Mouse (Mus musculus) midbrain, embryonic 15.5 days (tissue): Measurements from ENCODE around the gene Nkx1-2. TPM values are rescaled to one million over a fixed set of nuclear protein-coding genes. Genes with fewer than 3 reads are reported as not detected.

Experiments
- ATAC-seq: fragments of 200-750 bp; cut with Nextera tagmentation; replicated peaks from 2 replicates; pipeline ENCODE4 v1.8.0; 2017; ENCODE audit warnings: moderate TSS enrichment
- H3K27ac ChIP-seq: fragments of 300-500 bp; sonication (generic); 2 replicates; pipeline ENCODE4 v1.5.1; 2015; ENCODE audit warnings: mild to moderate bottlenecking, inconsistent platforms
- H3K27me3 ChIP-seq: fragments of 300-500 bp; sonication (generic); replicated peaks from 2 replicates; pipeline ENCODE4 v1.6.1; 2015; ENCODE audit warnings: inconsistent platforms
- H3K36me3 ChIP-seq: fragments of 300-500 bp; sonication (generic); replicated peaks from 2 replicates; pipeline ENCODE4 v1.6.1; 2015; ENCODE audit warnings: inconsistent platforms
- H3K4me1 ChIP-seq: fragments of 300-500 bp; sonication (generic); 2 replicates; pipeline ENCODE4 v1.6.1; 2015; ENCODE audit warnings: inconsistent platforms
- H3K4me2 ChIP-seq: fragments of 300-500 bp; sonication (generic); 2 replicates; pipeline ENCODE4 v1.6.1; 2015; ENCODE audit warnings: inconsistent platforms, mild to moderate bottlenecking, moderate library complexity
- H3K4me3 ChIP-seq: fragments of 300-500 bp; sonication (generic); 2 replicates; pipeline ENCODE4 v1.5.1; 2015; ENCODE audit warnings: mild to moderate bottlenecking, inconsistent platforms
- H3K9ac ChIP-seq: fragments of 300-500 bp; sonication (generic); 2 replicates; pipeline ENCODE4 v1.6.1; 2015; ENCODE audit warnings: mild to moderate bottlenecking, inconsistent platforms
- H3K9me3 ChIP-seq: fragments of 300-500 bp; sonication (generic); 2 replicates; pipeline ENCODE4 v1.6.1; 2016; ENCODE audit warnings: inconsistent platforms
- WGBS: fragments of 180-500 bp; shearing (Covaris S2); methylation state at CpG from one replicate; pipeline ENCODE4 v1.1.7; 2015; ENCODE audit warnings: mixed read lengths; 5-methylcytosine and 5-hydroxymethylcytosine counted together
- polyA plus RNA-seq: library from polyadenylated mRNA; unstranded; fragments of >200 nt; fragmentation: Nextera tagmentation; extraction: Ambion mirVana; gene quantifications from 2 replicates; pipeline ENCODE4 v1.2.1, GENCODE M21; 2015

Gene Nkx1-2
- polyA plus RNA-seq, 1 experiment from 2014 or later, result 1.2 TPM

DNA sequence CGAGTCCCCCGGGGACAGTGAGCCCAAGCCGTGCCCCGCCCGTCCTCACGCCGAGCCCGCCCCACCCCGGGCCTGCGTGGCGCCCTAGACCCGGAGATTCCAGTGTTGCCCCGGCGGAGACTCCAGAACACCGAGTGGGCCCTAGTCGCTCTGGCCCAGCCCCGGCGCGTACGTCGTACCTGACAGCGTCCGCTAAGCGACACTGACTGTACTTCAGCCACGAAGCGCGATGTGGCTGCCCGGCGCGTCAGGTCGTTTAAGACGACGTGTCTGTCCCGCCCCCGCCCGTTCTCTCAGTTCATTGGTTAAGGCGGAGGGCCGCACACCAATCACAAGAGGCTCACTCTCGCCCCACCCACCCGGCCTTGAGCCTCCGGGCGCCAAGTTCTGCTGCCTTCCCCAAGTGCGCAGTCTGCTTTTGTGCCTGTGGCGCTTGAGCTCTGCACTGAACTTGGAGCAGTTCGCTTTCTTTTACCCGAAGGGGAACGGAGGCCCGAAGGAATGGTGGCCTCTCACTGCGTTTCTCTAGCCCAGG lies 23.3 kb downstream of the Nkx1-2 start, which contains the start of gene Oat:
Gene Oat, minus strand, starts transcription at position 283 of the 535 bp plus-strand sequence.
- Histone ChIP-seq H3K27me3 (no peaks in the 10 kb centered on the region), H3K4me3 (peak within 1 kb of the TSS; percentile 83), H3K4me2 (peak within 1 kb of the TSS; percentile 82), H3K36me3 (no peaks in the 10 kb centered on the region), H3K4me1 (peaks cover 11% of the 10 kb centered on the region), H3K27ac (peak within 1 kb of the TSS; percentile 84), H3K9me3 (no peaks in the 10 kb centered on the region), H3K9ac (peak within 1 kb of the TSS; percentile 59)
- WGBS, result under 1% methylated on average over 48 of the region's 49 CpGs
- peak; percentile 98 for ATAC-seq

DNA sequence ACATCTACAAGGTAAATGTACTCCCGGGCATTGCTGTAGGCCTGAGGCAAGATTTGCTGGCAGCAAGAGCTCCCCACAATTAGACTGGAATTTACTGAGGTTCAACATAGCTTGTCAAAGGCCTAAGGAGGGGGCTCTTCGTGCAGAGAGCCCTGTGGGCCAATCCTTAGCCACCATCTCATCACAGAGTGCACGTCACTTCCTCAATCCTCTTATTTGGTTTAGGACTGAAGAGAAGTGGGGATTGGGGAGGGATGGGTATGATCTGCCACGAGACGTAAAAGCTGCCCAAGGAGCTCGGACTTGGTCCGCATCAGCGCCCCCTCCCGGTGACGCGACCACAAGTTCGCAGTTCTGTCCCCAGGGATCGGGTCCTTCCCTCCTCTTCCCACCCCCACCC lies 23.8 kb downstream of the Nkx1-2 start:
- peaks cover 11% of the 10 kb centered on the region for H3K4me1 ChIP-seq
- peak overlapping the region; percentile 82 for H3K4me2 ChIP-seq
- no peaks in the 10 kb centered on the region for H3K9me3 ChIP-seq
- H3K4me3 ChIP-seq, result peak overlapping the region; percentile 83
- H3K27me3 ChIP-seq, result no peaks in the 10 kb centered on the region
- ATAC-seq, result peak; percentile 94
- peak overlapping the region; percentile 59; the same call in 1 of the 2 replicates for H3K9ac ChIP-seq
- WGBS, result under 1% methylated on average over 13 of the region's 13 CpGs
- H3K36me3 ChIP-seq, result no peaks in the 10 kb centered on the region
- peak overlapping the region; percentile 84 for H3K27ac ChIP-seq

DNA sequence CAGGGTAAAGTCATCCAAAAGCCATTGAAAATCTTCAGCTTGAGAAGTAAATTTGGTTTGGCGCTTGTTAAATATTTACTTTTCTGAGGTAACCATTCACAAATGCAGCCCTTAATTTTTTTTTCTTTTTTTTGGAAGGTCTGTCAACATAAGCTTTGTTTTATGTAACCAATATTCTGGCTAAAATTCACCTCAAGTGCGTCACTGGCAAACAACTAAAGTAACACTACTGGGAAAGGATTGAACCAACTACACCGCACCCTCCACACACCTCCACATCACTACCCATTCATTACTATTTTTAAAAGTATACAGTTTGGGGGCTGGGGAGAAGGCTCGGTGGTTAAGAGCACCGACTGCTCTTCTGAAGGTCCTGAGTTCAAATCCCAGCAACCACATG lies 24.8 kb downstream of the Nkx1-2 start:
- H3K9ac ChIP-seq, result no peak overlapping the region
- no peak overlapping the region for H3K27ac ChIP-seq
- whole genome bisulfite sequencing, result 90% methylated on average over 5 of the region's 5 CpGs
- no peaks in the 10 kb centered on the region for H3K9me3 ChIP-seq
- ATAC-seq, result no peak
- peaks cover 11% of the 10 kb centered on the region for H3K4me1 ChIP-seq
- H3K4me2 ChIP-seq, result no peak overlapping the region
- no peaks in the 10 kb centered on the region for H3K27me3 ChIP-seq
- no peaks in the 10 kb centered on the region for H3K36me3 ChIP-seq
- no peak overlapping the region for H3K4me3 ChIP-seq

DNA sequence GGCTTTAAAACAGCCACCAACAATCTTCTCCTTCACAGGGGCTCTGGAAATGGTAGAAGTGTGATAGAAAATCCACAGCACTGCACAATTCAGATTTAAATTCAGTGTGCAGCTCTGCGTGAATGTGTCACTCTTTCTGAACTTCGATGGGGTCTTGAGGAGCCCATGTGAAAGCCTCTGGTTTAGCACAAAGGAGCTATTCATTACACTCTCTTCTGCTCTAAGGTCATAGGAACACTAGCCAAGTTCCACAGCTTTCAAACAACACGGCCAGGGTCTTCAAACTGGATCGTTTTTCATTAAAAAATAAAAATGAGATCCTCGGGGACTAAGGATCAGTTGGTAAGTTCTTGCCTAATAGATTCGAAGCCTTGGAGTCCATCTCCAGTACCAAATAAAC lies 26.2 kb downstream of the Nkx1-2 start:
- 41% methylated on average over 6 of the region's 6 CpGs for WGBS
- no peak overlapping the region for H3K4me2 ChIP-seq
- H3K27me3 ChIP-seq, result no peaks in the 10 kb centered on the region
- no peak overlapping the region for H3K4me3 ChIP-seq
- H3K9me3 ChIP-seq, result no peaks in the 10 kb centered on the region
- H3K9ac ChIP-seq, result no peak overlapping the region
- no peaks in the 10 kb centered on the region for H3K36me3 ChIP-seq
- no peak for ATAC-seq
- peaks cover 11% of the 10 kb centered on the region for H3K4me1 ChIP-seq
- no peak overlapping the region for H3K27ac ChIP-seq

DNA sequence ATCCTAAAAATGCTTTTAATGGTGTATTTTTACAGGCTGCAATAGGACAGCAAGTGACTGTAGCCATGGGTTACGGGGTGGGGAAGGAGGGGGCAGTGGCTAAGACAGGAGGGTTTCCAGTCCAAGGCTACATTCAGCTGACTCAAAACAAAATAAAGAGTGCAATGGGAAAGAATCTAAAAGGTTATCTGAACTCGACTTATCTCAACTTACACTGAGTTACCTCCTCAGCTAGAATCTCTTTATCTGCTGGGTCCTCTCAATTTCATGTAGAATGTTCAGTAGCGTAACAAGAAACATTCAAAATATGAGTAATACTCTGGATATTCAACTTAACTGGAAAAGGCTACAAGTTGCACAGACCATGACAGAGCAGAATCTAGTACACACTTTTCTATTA lies 26.7 kb downstream of the Nkx1-2 start:
- H3K27ac ChIP-seq, result no peak overlapping the region
- WGBS, result 78% methylated on average over 3 of the region's 3 CpGs
- no peak overlapping the region for H3K4me2 ChIP-seq
- no peaks in the 10 kb centered on the region for H3K9me3 ChIP-seq
- H3K9ac ChIP-seq, result no peak overlapping the region
- no peaks in the 10 kb centered on the region for H3K36me3 ChIP-seq
- ATAC-seq, result no peak
- H3K4me3 ChIP-seq, result no peak overlapping the region
- H3K4me1 ChIP-seq, result peaks cover 11% of the 10 kb centered on the region
- no peaks in the 10 kb centered on the region for H3K27me3 ChIP-seq

DNA sequence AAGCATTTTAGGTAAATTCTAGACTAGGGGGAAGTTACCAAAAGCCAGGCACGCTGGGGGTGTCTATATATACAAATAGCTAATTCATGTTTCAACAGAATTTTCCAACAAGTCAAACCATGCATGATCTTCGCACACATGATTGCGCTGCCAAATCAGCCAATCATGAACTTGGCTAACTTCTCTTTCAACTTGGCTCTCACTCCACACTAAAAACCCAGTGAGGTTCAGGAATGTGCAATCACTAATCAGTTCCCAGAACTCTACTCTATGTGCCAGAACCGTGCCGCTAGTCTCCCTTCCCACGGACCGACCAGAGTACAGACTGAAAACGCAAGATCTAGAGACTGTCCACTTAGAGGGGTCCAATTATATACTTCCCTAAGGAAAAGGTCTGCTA lies 28.0 kb downstream of the Nkx1-2 start:
- no peak overlapping the region for H3K4me2 ChIP-seq
- no peak overlapping the region for H3K4me3 ChIP-seq
- WGBS, result 87% methylated on average over 8 of the region's 8 CpGs
- peaks cover 8% of the 10 kb centered on the region for H3K4me1 ChIP-seq
- ATAC-seq, result no peak
- no peaks in the 10 kb centered on the region for H3K36me3 ChIP-seq
- H3K27ac ChIP-seq, result no peak overlapping the region
- no peak overlapping the region for H3K9ac ChIP-seq
- no peaks in the 10 kb centered on the region for H3K27me3 ChIP-seq
- H3K9me3 ChIP-seq, result no peaks in the 10 kb centered on the region

DNA sequence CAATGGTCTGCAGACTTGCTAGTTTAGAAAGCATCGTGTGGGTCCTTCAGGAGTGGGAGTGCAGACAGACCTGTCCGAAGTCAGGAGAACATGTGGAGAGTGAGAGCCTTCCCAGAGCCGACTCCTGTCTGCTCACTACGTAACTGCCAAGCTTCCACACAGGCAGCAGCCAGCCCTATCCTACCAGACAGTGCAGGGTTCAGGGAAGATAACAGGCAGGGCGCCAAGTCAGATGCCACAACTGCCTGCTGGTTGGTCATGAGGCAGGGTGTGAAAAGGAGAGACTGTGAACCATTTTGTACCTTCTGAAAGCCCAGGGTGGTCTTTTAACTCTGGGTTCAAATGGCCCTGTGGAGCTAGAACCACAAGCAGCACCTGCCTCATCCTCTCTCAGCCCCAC lies 29.4 kb downstream of the Nkx1-2 start:
- Histone ChIP-seq H3K36me3 (no peaks in the 10 kb centered on the region), H3K4me1 (peaks cover under 1% of the 10 kb centered on the region; the same call in 1 of the 2 replicates), H3K4me2 (no peak overlapping the region), H3K27ac (no peak overlapping the region), H3K27me3 (no peaks in the 10 kb centered on the region), H3K9ac (no peak overlapping the region), H3K9me3 (no peaks in the 10 kb centered on the region), H3K4me3 (no peak overlapping the region)
- 80% methylated on average over 5 of the region's 5 CpGs for WGBS
- no peak for ATAC-seq

DNA sequence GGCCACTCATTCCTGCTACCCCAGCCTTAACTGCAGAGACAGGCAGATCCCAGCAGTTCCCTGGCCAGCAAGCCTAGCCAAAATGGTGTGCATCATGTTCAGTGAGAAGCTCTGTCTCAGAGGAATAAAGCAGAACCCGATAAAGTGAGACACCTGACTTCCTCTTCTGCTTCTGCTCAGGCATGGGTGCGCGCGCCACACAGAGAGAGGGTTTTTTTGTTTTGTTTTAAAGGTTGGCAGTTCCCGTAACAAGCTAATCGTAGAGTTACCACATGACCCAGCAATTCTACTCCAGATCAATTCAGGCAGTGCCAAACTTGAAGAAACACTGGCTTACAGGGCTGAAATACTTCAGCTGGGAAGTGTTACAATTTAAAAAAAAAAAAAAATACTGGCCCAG lies 30.6 kb downstream of the Nkx1-2 start:
- ATAC-seq, result no peak
- Histone ChIP-seq H3K36me3 (no peaks in the 10 kb centered on the region), H3K9me3 (no peaks in the 10 kb centered on the region), H3K4me3 (no peak overlapping the region), H3K9ac (no peak overlapping the region), H3K4me1 (no peaks in the 10 kb centered on the region), H3K4me2 (no peak overlapping the region), H3K27me3 (no peaks in the 10 kb centered on the region), H3K27ac (no peak overlapping the region)
- 81% methylated on average over 6 of the region's 6 CpGs for WGBS

DNA sequence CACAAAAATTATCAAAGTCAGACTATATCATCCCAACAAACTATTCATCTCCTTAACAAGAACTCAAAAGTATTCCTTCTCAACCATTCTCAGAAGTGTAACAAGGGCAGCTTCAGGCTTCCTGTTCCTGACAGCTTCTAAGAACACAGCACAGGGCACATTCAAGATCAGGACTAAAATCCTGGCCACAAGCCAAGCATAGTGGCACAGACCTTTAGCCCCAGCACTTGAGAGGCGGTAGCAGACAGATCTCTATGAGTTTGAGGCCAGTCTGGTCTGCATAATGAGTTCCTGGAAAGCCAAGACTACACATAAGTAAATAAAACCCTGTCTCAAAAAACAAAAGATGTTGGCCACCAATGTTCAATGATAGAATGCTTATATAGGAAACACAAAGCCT lies 33.6 kb downstream of the Nkx1-2 start:
- peaks cover 16% of the 10 kb centered on the region; the same call in 1 of the 2 replicates for H3K36me3 ChIP-seq
- H3K4me1 ChIP-seq, result no peaks in the 10 kb centered on the region
- no peak for ATAC-seq
- no peak overlapping the region for H3K4me2 ChIP-seq
- no peaks in the 10 kb centered on the region for H3K9me3 ChIP-seq
- H3K27me3 ChIP-seq, result no peaks in the 10 kb centered on the region
- no peak overlapping the region for H3K4me3 ChIP-seq
- H3K9ac ChIP-seq, result no peak overlapping the region
- WGBS, result 50% methylated on average over 1 of the region's 1 CpGs
- no peak overlapping the region for H3K27ac ChIP-seq

DNA sequence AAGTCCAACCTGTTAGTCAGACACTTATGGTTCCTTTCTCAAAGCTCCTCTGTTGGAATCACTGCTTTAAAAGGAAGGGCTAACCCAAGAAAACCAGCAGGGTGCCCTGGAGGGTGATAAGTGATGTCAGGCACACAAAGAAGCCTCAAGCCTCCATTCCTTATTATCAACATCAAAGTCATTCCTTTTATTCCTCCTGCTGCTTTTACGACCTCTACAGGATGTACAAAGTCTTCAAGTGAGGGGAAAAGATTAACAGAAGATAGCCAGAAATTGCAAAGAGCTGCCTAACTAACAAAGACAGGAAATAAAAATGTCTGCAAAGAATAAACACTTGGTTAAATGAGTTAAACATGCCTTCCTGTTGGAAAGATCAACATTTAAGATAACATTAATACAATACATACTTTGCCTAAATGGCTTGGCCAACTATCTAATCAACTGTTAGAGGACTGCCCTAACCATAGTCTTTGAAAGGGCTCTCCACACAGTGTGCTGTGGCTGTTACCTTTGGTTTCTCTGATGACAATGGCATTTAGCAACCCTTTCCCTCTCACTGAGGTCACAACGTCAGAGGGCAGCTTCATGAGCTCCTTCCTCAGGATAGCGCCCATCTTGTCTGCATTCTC lies 40.2 kb downstream of the Nkx1-2 start:
- Histone ChIP-seq H3K27ac (no peak overlapping the region), H3K4me1 (no peaks in the 10 kb centered on the region), H3K4me3 (no peak overlapping the region), H3K9ac (no peak overlapping the region), H3K4me2 (no peak overlapping the region), H3K9me3 (no peaks in the 10 kb centered on the region), H3K27me3 (no peaks in the 10 kb centered on the region), H3K36me3 (peaks cover 24% of the 10 kb centered on the region; the same call in 1 of the 2 replicates)
- no peak for ATAC-seq
- WGBS, result 77% methylated on average over 3 of the region's 3 CpGs

DNA sequence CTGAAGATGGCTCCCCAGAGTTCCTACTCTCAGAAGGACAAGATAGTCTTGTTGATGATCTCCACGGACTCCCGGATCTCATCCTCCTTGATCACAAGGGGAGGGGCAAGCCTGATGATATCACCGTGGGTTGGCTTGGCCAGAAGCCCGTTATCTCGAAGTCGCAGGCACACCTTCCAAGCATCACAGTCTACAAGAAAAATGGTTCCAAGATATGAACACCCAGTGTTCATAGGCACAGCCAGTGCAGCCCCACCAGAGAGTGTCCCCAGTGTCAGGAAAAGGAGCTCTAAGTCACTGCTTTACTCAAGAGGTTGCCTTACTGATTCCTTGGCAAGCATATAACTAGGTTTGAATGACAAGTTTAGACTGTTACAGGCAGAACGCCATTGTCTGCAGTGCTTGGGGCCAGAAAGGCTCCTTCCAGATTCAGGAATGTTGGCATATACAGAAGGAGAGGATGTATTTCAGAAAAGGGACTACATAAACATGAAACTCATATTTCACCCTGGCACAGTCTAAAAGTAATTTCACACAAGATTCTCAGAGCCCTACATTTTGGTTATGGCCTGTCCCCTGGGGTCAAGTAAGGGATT lies 41.2 kb downstream of the Nkx1-2 start:
- ATAC-seq, result no peak
- Histone ChIP-seq H3K9me3 (no peaks in the 10 kb centered on the region), H3K36me3 (peaks cover 24% of the 10 kb centered on the region; the same call in 1 of the 2 replicates), H3K27me3 (no peaks in the 10 kb centered on the region), H3K4me2 (no peak overlapping the region), H3K4me1 (no peaks in the 10 kb centered on the region), H3K27ac (no peak overlapping the region), H3K4me3 (no peak overlapping the region), H3K9ac (no peak overlapping the region)
- 94% methylated on average over 7 of the region's 7 CpGs for whole genome bisulfite sequencing

DNA sequence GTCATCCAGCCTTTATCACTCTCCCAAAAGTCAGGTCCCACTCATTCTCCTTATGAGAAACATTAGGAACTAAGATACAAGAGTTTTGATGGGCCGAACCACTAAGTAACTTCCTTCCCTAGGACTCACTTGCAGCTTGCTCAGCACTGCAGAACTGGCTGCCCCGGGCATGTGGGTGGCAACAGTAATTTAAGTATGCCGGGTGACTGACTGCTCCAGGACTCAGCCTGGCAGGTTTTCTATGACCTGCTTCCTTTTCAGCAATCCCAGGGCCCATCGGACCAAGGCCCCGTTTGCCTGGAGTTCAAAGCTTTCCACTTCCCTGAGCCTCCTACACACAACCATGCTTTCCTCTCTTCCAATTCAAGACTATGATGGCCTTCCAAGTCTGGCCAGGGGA lies 42.9 kb downstream of the Nkx1-2 start:
- H3K36me3 ChIP-seq, result peaks cover 14% of the 10 kb centered on the region; the same call in 1 of the 2 replicates
- no peaks in the 10 kb centered on the region for H3K4me1 ChIP-seq
- H3K9me3 ChIP-seq, result no peaks in the 10 kb centered on the region
- ATAC-seq, result no peak
- no peak overlapping the region for H3K9ac ChIP-seq
- no peak overlapping the region for H3K27ac ChIP-seq
- H3K4me3 ChIP-seq, result no peak overlapping the region
- 91% methylated on average over 5 of the region's 5 CpGs for WGBS
- H3K27me3 ChIP-seq, result no peaks in the 10 kb centered on the region
- H3K4me2 ChIP-seq, result no peak overlapping the region

DNA sequence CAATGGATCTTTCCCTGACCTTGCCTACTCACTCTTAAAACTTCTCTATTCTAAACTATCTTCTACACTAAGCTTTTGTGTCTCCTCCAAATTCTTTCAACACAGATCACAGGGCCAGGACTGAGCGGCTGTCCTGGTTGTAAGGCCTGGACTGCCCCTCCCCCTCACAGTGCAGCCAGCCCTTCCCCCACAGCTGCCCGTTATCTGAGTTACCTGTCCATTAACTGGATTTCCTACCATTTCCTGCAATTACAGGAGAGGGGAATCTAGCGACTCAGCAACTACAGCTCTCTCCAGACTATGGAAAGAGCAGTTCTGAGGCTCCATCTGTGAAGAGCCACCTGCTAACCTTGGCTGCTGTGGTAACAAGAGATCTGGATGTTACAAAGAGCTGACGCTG lies 43.5 kb downstream of the Nkx1-2 start:
- Histone ChIP-seq H3K27me3 (no peaks in the 10 kb centered on the region), H3K4me1 (peaks cover 3% of the 10 kb centered on the region), H3K9ac (no peak overlapping the region), H3K4me2 (no peak overlapping the region), H3K9me3 (no peaks in the 10 kb centered on the region), H3K27ac (no peak overlapping the region), H3K36me3 (0 out of 2 replicates have a peak, but pooled peaks cover 8% of the 10 kb centered on the region), H3K4me3 (no peak overlapping the region)
- WGBS, result 40% methylated on average over 4 of the region's 4 CpGs
- ATAC-seq, result no peak
